Mouse (Mus musculus): ENCODE results near the gene Cox8a. TPM values are rescaled to one million over a fixed set of nuclear protein-coding genes. Genes with fewer than 3 reads are reported as not detected.

The Cox8a gene
- polyA plus RNA-seq, 2 experiments: 478 to 909 TPM

DNA sequence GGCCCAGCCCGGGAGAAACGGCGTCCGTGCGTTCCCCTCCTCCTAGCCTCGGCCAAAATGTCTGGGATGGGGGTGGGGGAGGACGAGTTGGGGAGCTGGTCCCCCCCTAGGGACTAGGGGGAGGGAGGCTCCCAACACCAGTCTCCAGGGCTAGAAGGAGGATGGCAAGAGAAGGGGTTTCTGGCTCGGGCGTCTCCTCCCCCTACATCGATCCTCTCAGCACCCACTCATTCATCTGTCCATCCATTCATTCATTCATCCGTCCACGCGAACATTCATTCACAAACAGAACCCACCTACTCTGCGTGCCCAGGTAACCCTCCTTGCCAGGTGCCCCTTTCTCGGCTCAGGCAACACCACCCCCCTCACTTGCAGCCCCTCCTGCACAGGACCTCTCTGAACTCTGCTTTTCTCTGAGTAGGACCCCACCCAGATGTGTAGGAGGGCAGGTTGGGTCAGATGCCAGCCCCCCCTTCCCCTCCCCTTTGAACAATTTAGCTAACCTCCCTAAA, 51.2 kb downstream of the Cox8a start:
- no peak for ATAC-seq (ENCODE audit: low FRiP score, low read depth)

GRCm38 (mm10) chr19:7165509-7166199, 51.8 kb downstream of the Cox8a start:
- Histone ChIP-seq H3K4me2 (replicated peaks; ENCODE audit: low read depth, low read length, severe bottlenecking) (peak overlapping the region; percentile 99), H3K4me1 (ENCODE audit: control insufficient read depth, insufficient read depth, low read length) (peaks cover 21% of the 10 kb centered on the region), H3K27ac (replicated peaks; ENCODE audit: low read depth, low read length) (no peak overlapping the region), H3K4me3 (replicated peaks; ENCODE audit: low read length) (peak overlapping the region; percentile 73), H3K9ac (ENCODE audit: low read depth, low read length, severe bottlenecking) (peak overlapping the region; percentile 78), H3K27me3 (ENCODE audit: control insufficient read depth, insufficient read depth, low read length) (peaks cover 20% of the 10 kb centered on the region), H3K36me3 (ENCODE audit: control insufficient read depth, insufficient read depth, low read length) (no peaks in the 10 kb centered on the region), H3K9me3 (ENCODE audit: control insufficient read depth, low read length) (no peaks in the 10 kb centered on the region)
- TF ChIP-seq POLR2A (IDR thresholded peaks at IDR 0.05; ENCODE audit: borderline replicate concordance, extremely low read depth, insufficient read depth, insufficient read length): no peak
- DNase-seq (ENCODE audit: low spot score) (no peak), ATAC-seq (ENCODE audit: low FRiP score, low read depth) (0 out of 2 replicates have a peak, but pooled peaks have one; percentile 3)
- 0% methylated on average over 33 of the region's 105 CpGs for WGBS

More for the DNA sequence above, 51.2 kb downstream of the Cox8a start:
- no peak for TF ChIP-seq POLR2A (IDR thresholded peaks at IDR 0.05; ENCODE audit: borderline replicate concordance, extremely low read depth, insufficient read depth, insufficient read length)
- Histone ChIP-seq H3K4me2 (replicated peaks; ENCODE audit: low read depth, low read length, severe bottlenecking) (peak overlapping the region; percentile 99), H3K36me3 (ENCODE audit: control insufficient read depth, insufficient read depth, low read length) (no peaks in the 10 kb centered on the region), H3K27me3 (ENCODE audit: control insufficient read depth, insufficient read depth, low read length) (peaks cover 20% of the 10 kb centered on the region), H3K27ac (replicated peaks; ENCODE audit: low read depth, low read length) (no peak overlapping the region), H3K9me3 (ENCODE audit: control insufficient read depth, low read length) (no peaks in the 10 kb centered on the region), H3K9ac (ENCODE audit: low read depth, low read length, severe bottlenecking) (peak overlapping the region; percentile 78), H3K4me3 (replicated peaks; ENCODE audit: low read length) (peak overlapping the region; percentile 73), H3K4me1 (ENCODE audit: control insufficient read depth, insufficient read depth, low read length) (peaks cover 21% of the 10 kb centered on the region)
- DNase-seq (ENCODE audit: low spot score): peak; percentile 6
- WGBS: 3% methylated on average over 12 of the region's 15 CpGs

Other genes starting within 250 kb of the Cox8a start
- 277 and 304 TPM in 2 replicates for gene Ppp1r14b, start 242.6 kb downstream of the Cox8a start, polyA plus RNA-seq (2012; rRNA removed)
- gene Ppp1r14b, start 242.6 kb downstream of the Cox8a start, polyA plus RNA-seq (2014; fragmentation: Nextera tagmentation; extraction: Ambion mirVana): 249 and 282 TPM in 2 replicates
- 80.6 and 102 TPM in 2 replicates for gene Plcb3, start 241.1 kb downstream of the Cox8a start, polyA plus RNA-seq (2012; rRNA removed)
- gene Plcb3, start 241.1 kb downstream of the Cox8a start, polyA plus RNA-seq (2014; fragmentation: Nextera tagmentation; extraction: Ambion mirVana): 36.6 and 42.4 TPM in 2 replicates
- gene Fkbp2, start 237.1 kb downstream of the Cox8a start, polyA plus RNA-seq (2012; rRNA removed): 39.9 and 73.3 TPM in 2 replicates
- 71.5 and 80.5 TPM in 2 replicates for gene Fkbp2, start 237.1 kb downstream of the Cox8a start, polyA plus RNA-seq (2014; fragmentation: Nextera tagmentation; extraction: Ambion mirVana)
- gene Vegfb, start 230.0 kb downstream of the Cox8a start, polyA plus RNA-seq (2012; rRNA removed): 46.7 and 55.7 TPM in 2 replicates
- gene Vegfb, start 230.0 kb downstream of the Cox8a start, polyA plus RNA-seq (2014; fragmentation: Nextera tagmentation; extraction: Ambion mirVana): 44.9 and 54.5 TPM in 2 replicates
- 32.4 and 38.0 TPM in 2 replicates for gene Dnajc4, start 225.0 kb downstream of the Cox8a start, polyA plus RNA-seq (2012; rRNA removed)
- 24.4 and 26.8 TPM in 2 replicates for gene Dnajc4, start 225.0 kb downstream of the Cox8a start, polyA plus RNA-seq (2014; fragmentation: Nextera tagmentation; extraction: Ambion mirVana)
- 22.1 and 27.7 TPM in 2 replicates for gene Nudt22, start 221.5 kb downstream of the Cox8a start, polyA plus RNA-seq (2012; rRNA removed)
- gene Nudt22, start 221.5 kb downstream of the Cox8a start, polyA plus RNA-seq (2014; fragmentation: Nextera tagmentation; extraction: Ambion mirVana): 21.5 and 21.9 TPM in 2 replicates
- gene Trpt1, start 221.5 kb downstream of the Cox8a start, polyA plus RNA-seq (2012; rRNA removed): 15.1 and 19.9 TPM in 2 replicates
- 10.7 and 12.0 TPM in 2 replicates for gene Trpt1, start 221.5 kb downstream of the Cox8a start, polyA plus RNA-seq (2014; fragmentation: Nextera tagmentation; extraction: Ambion mirVana)
- 10.1 and 13.1 TPM in 2 replicates for gene Fermt3, start 198.1 kb downstream of the Cox8a start, polyA plus RNA-seq (2012; rRNA removed)
- 10.2 and 10.8 TPM in 2 replicates for gene Fermt3, start 198.1 kb downstream of the Cox8a start, polyA plus RNA-seq (2014; fragmentation: Nextera tagmentation; extraction: Ambion mirVana)
- 124 and 170 TPM in 2 replicates for gene Stip1, start 177.6 kb downstream of the Cox8a start, polyA plus RNA-seq (2012; rRNA removed)
- 200 and 205 TPM in 2 replicates for gene Stip1, start 177.6 kb downstream of the Cox8a start, polyA plus RNA-seq (2014; fragmentation: Nextera tagmentation; extraction: Ambion mirVana)
- 24.6 and 27.4 TPM in 2 replicates for gene Macrod1, start 160.8 kb downstream of the Cox8a start, polyA plus RNA-seq (2012; rRNA removed)
- 16.6 and 19.7 TPM in 2 replicates for gene Macrod1, start 160.8 kb downstream of the Cox8a start, polyA plus RNA-seq (2014; fragmentation: Nextera tagmentation; extraction: Ambion mirVana)
- gene Flrt1, start 111.9 kb downstream of the Cox8a start, polyA plus RNA-seq (2012; rRNA removed): 2.2 and 3.2 TPM in 2 replicates
- 8.5 and 9.6 TPM in 2 replicates for gene Flrt1, start 111.9 kb downstream of the Cox8a start, polyA plus RNA-seq (2014; fragmentation: Nextera tagmentation; extraction: Ambion mirVana)
- 157 and 181 TPM in 2 replicates for gene Otub1, start 11.3 kb downstream of the Cox8a start, polyA plus RNA-seq (2012; rRNA removed)
- gene Otub1, start 11.3 kb downstream of the Cox8a start, polyA plus RNA-seq (2014; fragmentation: Nextera tagmentation; extraction: Ambion mirVana): 203 and 212 TPM in 2 replicates
- 55.9 and 62.8 TPM in 2 replicates for gene Naa40, start 23.6 kb upstream of the Cox8a start, polyA plus RNA-seq (2012; rRNA removed)
- gene Naa40, start 23.6 kb upstream of the Cox8a start, polyA plus RNA-seq (2014; fragmentation: Nextera tagmentation; extraction: Ambion mirVana): 50.1 and 54.1 TPM in 2 replicates
- 69.4 and 80.9 TPM in 2 replicates for gene Rcor2, start 49.7 kb upstream of the Cox8a start, polyA plus RNA-seq (2012; rRNA removed)
- 9.8 and 10.2 TPM in 2 replicates for gene Rcor2, start 49.7 kb upstream of the Cox8a start, polyA plus RNA-seq (2014; fragmentation: Nextera tagmentation; extraction: Ambion mirVana)
- gene Mark2, start 124.2 kb upstream of the Cox8a start, polyA plus RNA-seq (2012; rRNA removed): 65.8 and 78.2 TPM in 2 replicates
- gene Mark2, start 124.2 kb upstream of the Cox8a start, polyA plus RNA-seq (2014; fragmentation: Nextera tagmentation; extraction: Ambion mirVana): 48.6 and 56.3 TPM in 2 replicates
- 37.6 and 47.0 TPM in 2 replicates for gene Spindoc, start 165.4 kb upstream of the Cox8a start, polyA plus RNA-seq (2012; rRNA removed)
- gene Spindoc, start 165.4 kb upstream of the Cox8a start, polyA plus RNA-seq (2014; fragmentation: Nextera tagmentation; extraction: Ambion mirVana): 21.9 and 25.9 TPM in 2 replicates
- gene 2700081O15Rik, start 200.0 kb upstream of the Cox8a start, polyA plus RNA-seq (2012; rRNA removed): 98.9 and 128 TPM in 2 replicates
- gene 2700081O15Rik, start 200.0 kb upstream of the Cox8a start, polyA plus RNA-seq (2014; fragmentation: Nextera tagmentation; extraction: Ambion mirVana): 13.7 and 15.4 TPM in 2 replicates